Mouse (Mus musculus) left cerebral cortex, adult 8-10 months (tissue): Measurements from ENCODE around the gene Tigit. TPM values are rescaled to one million over a fixed set of nuclear protein-coding genes. Genes with fewer than 3 reads are reported as not detected.

Experiments
- DNase-seq, 2 experiments: peaks; one replicate each; pipeline ENCODE4 v3.0.0; 2022; ENCODE audit warnings: low spot score in 2 of 2
- microRNA-seq, 2 experiments: library from miRNA; unstranded; fragments of <30 nt; microRNA quantifications; one replicate each; pipeline ENCODE4 v1.2.0; 2022
- total RNA-seq, 4 experiments: library from RNA; stranded (reverse); gene quantifications; 2 replicates each; pipeline ENCODE4 v1.2.4; 2022

Tigit gene
- total RNA-seq, 4 experiments from 2014 or later = not detected

- no peak for DNase-seq
These were observed 43.6 kb downstream of the Tigit start for GRCm38 (mm10) chr16:43620359-43620758.

GRCm38 (mm10) chr16:43619277-43619676 is 44.7 kb downstream of the Tigit start:
- no peak for DNase-seq

- no peak for DNase-seq
These were observed 45.7 kb downstream of the Tigit start for GRCm38 (mm10) chr16:43618286-43618685.

GRCm38 (mm10) chr16:43617346-43617745 is 46.6 kb downstream of the Tigit start:
- DNase-seq = no peak

- no peak for DNase-seq
These were observed 47.6 kb downstream of the Tigit start for GRCm38 (mm10) chr16:43616348-43616747.

- no peak for DNase-seq
These were observed 53.6 kb downstream of the Tigit start for GRCm38 (mm10) chr16:43610375-43610774.

- no peak for DNase-seq
These were observed 55.9 kb downstream of the Tigit start for GRCm38 (mm10) chr16:43608066-43608465.

- DNase-seq = no peak
These were observed 56.9 kb downstream of the Tigit start for GRCm38 (mm10) chr16:43607086-43607485.

GRCm38 (mm10) chr16:43604399-43605013 is 59.4 kb downstream of the Tigit start:
- no peak for DNase-seq

GRCm38 (mm10) chr16:43603591-43604141 is 60.3 kb downstream of the Tigit start:
- no peak for DNase-seq

GRCm38 (mm10) chr16:43602573-43602972 is 61.4 kb downstream of the Tigit start:
- DNase-seq = no peak

GRCm38 (mm10) chr16:43599707-43600106 is 64.2 kb downstream of the Tigit start:
- DNase-seq = no peak

Small RNA genes lying within 50 kb of the gene (microRNA-seq; reads per million reads assigned to microRNA genes)
- gene Mir568 = 0 reads per million in 2 experiments

Other genes with a start within 250 kb of the Tigit start
- gene Drd3, start 89.9 kb upstream of the Tigit start, total RNA-seq = 1 to 10 TPM; 1.5 to 2.4 (median 1.7) TPM
- gene Ccdc191, start 225.7 kb upstream of the Tigit start, total RNA-seq = 1 to 10 TPM; 4.5 to 6.0 (median 5.3) TPM